Mouse (Mus musculus): ENCODE results near the gene Snx3.

DNA sequence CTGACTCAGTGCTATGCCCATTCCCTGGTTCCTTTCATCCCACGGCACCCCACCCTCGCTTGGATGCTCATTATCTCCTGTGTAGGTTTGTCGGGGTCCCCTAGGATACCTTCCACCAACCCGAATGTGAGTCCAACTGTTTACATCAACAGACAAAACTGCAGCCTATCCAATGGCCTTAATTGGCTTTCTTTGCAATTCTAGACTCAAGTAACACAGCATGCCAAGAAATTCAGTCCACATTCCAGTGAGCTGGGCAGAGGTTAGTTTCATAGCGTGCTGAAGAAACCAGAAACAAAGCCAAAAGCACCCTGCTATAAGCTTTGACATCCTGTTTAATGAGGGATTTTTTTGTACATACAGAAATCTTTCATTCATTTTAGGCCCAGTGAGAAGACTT lies 45.8 kb upstream of the Snx3 start:
- TF ChIP-seq CTCF (IDR thresholded peaks at IDR 0.05; ENCODE audit: low read depth), result no peak
- TF ChIP-seq EP300 (IDR thresholded peaks at IDR 0.05; ENCODE audit: low read depth), result no peak

Measured in heart, postnatal 0 days (tissue).